ENCODE assay signal across 12 mouse cellular contexts in genomic region chr8:15364546-15364945, GRCm38 (mm10).
"Had no signal": no experiment of that assay in that cellular context is flagged by ENCODE, and none has a peak within 500 bp of the region (broad histone marks: within the 10 kb centered on the region; RNA-seq: fewer than 3 reads in every experiment).

No protein-coding gene starts in this region.

- DNase-seq: retina, postnatal 1 day; right cerebral cortex, adult 18-20 months; right cerebral cortex, postnatal 14 days; right cerebral cortex, postnatal 25 days; right cerebral cortex, postnatal 4 days; spleen, adult 18-20 months; thymus, adult 18-20 months; thymus, adult 2 months; thymus, postnatal 14 days; thymus, postnatal 25 days; thymus, postnatal 36 days; thymus, postnatal 4 days had no signal
